Mouse (Mus musculus): ENCODE data around the gene Fam181a.

Gene Fam181a

GRCm38 (mm10) chr12:103310744-103311267, at the start of gene Fam181a:
Gene Fam181a, plus strand, starts transcription at chr12:103310975.
- no peak for DNase-seq

- DNase-seq, result no peak
Observed at GRCm38 (mm10) chr12:103262017-103262865, 48.5 kb upstream of the Fam181a start.

GRCm38 (mm10) chr12:103266605-103267004, 44.2 kb upstream of the Fam181a start:
- DNase-seq, result no peak

GRCm38 (mm10) chr12:103272176-103272575, 38.6 kb upstream of the Fam181a start:
- DNase-seq, result no peak

- no peak for DNase-seq
Observed at GRCm38 (mm10) chr12:103273051-103273450, 37.7 kb upstream of the Fam181a start.

GRCm38 (mm10) chr12:103273732-103274131, 37.0 kb upstream of the Fam181a start:
- no peak for DNase-seq

- no peak for DNase-seq
Observed at GRCm38 (mm10) chr12:103276422-103276821, 34.4 kb upstream of the Fam181a start.

- DNase-seq, result no peak
Observed at GRCm38 (mm10) chr12:103281491-103281890, 29.3 kb upstream of the Fam181a start.

GRCm38 (mm10) chr12:103281912-103282311, 28.9 kb upstream of the Fam181a start:
- DNase-seq, result no peak

GRCm38 (mm10) chr12:103282936-103283335, 27.8 kb upstream of the Fam181a start:
- DNase-seq, result no peak

- no peak for DNase-seq
Observed at GRCm38 (mm10) chr12:103283411-103283810, 27.4 kb upstream of the Fam181a start.

- DNase-seq, result no peak
Observed at GRCm38 (mm10) chr12:103287276-103287675, 23.5 kb upstream of the Fam181a start.

- DNase-seq, result no peak
Observed at GRCm38 (mm10) chr12:103292366-103292765, 18.4 kb upstream of the Fam181a start.

GRCm38 (mm10) chr12:103296292-103296691, 14.5 kb upstream of the Fam181a start:
- no peak for DNase-seq

GRCm38 (mm10) chr12:103300493-103300892, 10.3 kb upstream of the Fam181a start:
- DNase-seq, result no peak

- peak; percentile 21 for DNase-seq
Observed at GRCm38 (mm10) chr12:103301645-103302044, 9.1 kb upstream of the Fam181a start.

- no peak for DNase-seq
Observed at GRCm38 (mm10) chr12:103302960-103303359, 7.8 kb upstream of the Fam181a start.

- DNase-seq, result no peak
Observed at GRCm38 (mm10) chr12:103306224-103306623, 4.6 kb upstream of the Fam181a start.

GRCm38 (mm10) chr12:103306720-103307119, 4.1 kb upstream of the Fam181a start:
- DNase-seq, result no peak

GRCm38 (mm10) chr12:103311921-103312320, 1.1 kb downstream of the Fam181a start:
- DNase-seq, result no peak

- no peak for DNase-seq
Observed at GRCm38 (mm10) chr12:103313274-103313673, 2.5 kb downstream of the Fam181a start.

GRCm38 (mm10) chr12:103313871-103314639, 3.3 kb downstream of the Fam181a start:
- no peak for DNase-seq

- no peak for DNase-seq
Observed at GRCm38 (mm10) chr12:103314640-103315361, 4.0 kb downstream of the Fam181a start.
